Mouse (Mus musculus) spleen, adult 2 months (tissue): ENCODE measurements at regions not wholly inside any gene's neighbourhood (a gene's known extent, or its start where the extent isn't known, plus 50 kb on each side); places are given as distances from the start of the nearest gene placed in this dataset.

Source experiments
- CTCF ChIP-seq: fragments of 200-500 bp; IDR thresholded peaks from 2 replicates; pipeline ENCODE4 v1.5.1; 2011; ENCODE audit warnings: mild to moderate bottlenecking, inconsistent platforms; ENCODE audit not compliant: insufficient read depth, insufficient read length, insufficient replicate concordance; ENCODE audit errors: extremely low read depth
- POLR2A ChIP-seq: fragments of 200-500 bp; IDR thresholded peaks from 2 replicates; pipeline ENCODE4 v1.6.1; 2011; ENCODE audit warnings: low read depth, low read length, inconsistent platforms

GRCm38 (mm10) chr4:107738776-107739175, 54.7 kb upstream of the Dmrtb1 start:
- TF ChIP-seq CTCF = no peak
- no peak for TF ChIP-seq POLR2A
